11 mouse cellular contexts compared by ENCODE assay signal in the genomic region with DNA sequence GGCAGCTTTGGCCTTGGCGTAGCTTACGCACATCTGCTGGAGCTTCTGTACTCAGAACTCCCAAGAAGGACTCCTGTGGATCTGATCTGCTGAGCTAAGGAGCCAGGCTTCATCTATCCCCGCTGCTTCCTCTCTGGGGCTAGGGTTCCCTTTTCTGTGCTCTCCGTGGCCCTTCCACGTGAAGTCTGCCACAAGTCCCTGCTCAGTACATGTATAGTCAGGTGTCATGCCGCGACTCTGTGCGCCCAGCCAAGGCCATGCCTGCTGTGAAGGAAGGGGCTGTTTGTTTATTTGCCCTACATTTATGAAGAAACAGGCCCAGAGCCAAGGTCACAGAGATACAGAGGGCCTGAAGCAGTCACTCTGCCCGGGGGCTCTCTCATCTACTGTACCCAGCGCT. TPM values are rescaled to one million over a fixed set of nuclear protein-coding genes. Genes with fewer than 3 reads are reported as not detected.
A peak's percentile ranks its signal among the peaks of the same experiment; 100 is the strongest.
DNase-seq lines count a peak whose midpoint lies in the region; ATAC-seq lines count a peak whose summit lies in the region.
"Had no signal": no experiment of that assay in that cellular context is flagged by ENCODE, and none has a peak within 500 bp of the region (broad histone marks: within the 10 kb centered on the region; RNA-seq: fewer than 3 reads in every experiment).

No protein-coding gene starts in this region.

- intact Hi-C loops in heart, postnatal 14 days (cut with DNase I), result loop anchor here (1.0 to 10.0 kb wide), 3 partner anchors 27 to 130 kb away; a partner anchor contains a TSS

- ATAC-seq in heart, embryonic 13.5 days (ENCODE audit: extremely low read depth, insufficient number of reproducible peaks, low FRiP score, low TSS enrichment), result no peak
- ATAC-seq in neural tube, embryonic 12.5 days (ENCODE audit: low FRiP score, low read depth), result no peak
- no peak for ATAC-seq in heart, embryonic 15.5 days (replicated peaks; ENCODE audit: insufficient number of reproducible peaks, insufficient read depth, low FRiP score, low read depth)
- no peak for ATAC-seq in stomach, embryonic 16.5 days (ENCODE audit: insufficient read depth, low FRiP score)
- no peak for ATAC-seq in erythroid progenitor cell, adult 5-6 weeks (replicated peaks; ENCODE audit: low FRiP score, poor library complexity, severe bottlenecking)
- no peak for ATAC-seq in frontal cortex, adult (ENCODE audit: low TSS enrichment)

- no peaks in the 10 kb centered on the region for H3K36me3 ChIP-seq in heart, embryonic 13.5 days
- no peaks in the 10 kb centered on the region for H3K36me3 ChIP-seq in neural tube, embryonic 12.5 days
- H3K36me3 ChIP-seq in heart, embryonic 15.5 days, result no peaks in the 10 kb centered on the region
- H3K36me3 ChIP-seq in stomach, embryonic 16.5 days (ENCODE audit: control insufficient read depth, insufficient read depth, low read length), result no peaks in the 10 kb centered on the region

- H3K4me2 ChIP-seq in heart, embryonic 13.5 days, result peak overlapping the region; percentile 89
- H3K4me2 ChIP-seq in neural tube, embryonic 12.5 days (replicated peaks), result peak overlapping the region; percentile 81; the same call in 1 of the 2 replicates
- H3K4me2 ChIP-seq in heart, embryonic 15.5 days, result no peak overlapping the region
- peak overlapping the region; percentile 75; the same call in 1 of the 2 replicates for H3K4me2 ChIP-seq in stomach, embryonic 16.5 days (ENCODE audit: low read depth, low read length)

- peak overlapping the region; percentile 85; the same call in 1 of the 2 replicates for H3K9ac ChIP-seq in heart, embryonic 13.5 days
- no peak overlapping the region for H3K9ac ChIP-seq in neural tube, embryonic 12.5 days
- peak overlapping the region; percentile 71; the same call in 1 of the 2 replicates for H3K9ac ChIP-seq in heart, embryonic 15.5 days
- peak overlapping the region; percentile 74 for H3K9ac ChIP-seq in stomach, embryonic 16.5 days (ENCODE audit: low read length)

- H3K4me3 ChIP-seq in heart, embryonic 13.5 days, result no peak overlapping the region
- no peak overlapping the region for H3K4me3 ChIP-seq in neural tube, embryonic 12.5 days
- H3K4me3 ChIP-seq in heart, embryonic 15.5 days, result 0 out of 2 replicates have a peak overlapping the region, but pooled peaks have one; percentile 63
- no peak overlapping the region for H3K4me3 ChIP-seq in stomach, embryonic 16.5 days (replicated peaks; ENCODE audit: low read length)

- H3K27ac ChIP-seq in heart, embryonic 13.5 days (replicated peaks), result 0 out of 2 replicates have a peak overlapping the region, but pooled peaks have one; percentile 47
- no peak overlapping the region for H3K27ac ChIP-seq in neural tube, embryonic 12.5 days
- H3K27ac ChIP-seq in heart, embryonic 15.5 days, result peak overlapping the region; percentile 37
- peak overlapping the region; percentile 27; the same call in 1 of the 2 replicates for H3K27ac ChIP-seq in stomach, embryonic 16.5 days (ENCODE audit: low read length)

- WGBS in heart, embryonic 13.5 days, result 50% methylated on average over 10 of the region's 10 CpGs
- WGBS in neural tube, embryonic 12.5 days, result 47% methylated on average over 10 of the region's 10 CpGs
- 48% methylated on average over 10 of the region's 10 CpGs for WGBS in heart, embryonic 15.5 days
- 43% methylated on average over 10 of the region's 10 CpGs for WGBS in stomach, embryonic 16.5 days

- no peak for DNase-seq in heart, postnatal 14 days
- DNase-seq in neural tube, embryonic 10.5 days (ENCODE audit: extremely low spot score, low spot score), result no peak
- DNase-seq: kidney, postnatal 10 days; lung, embryonic 14.5 days; thymus, postnatal 4 days had no signal

- no peaks in the 10 kb centered on the region for H3K9me3 ChIP-seq in heart, embryonic 13.5 days
- H3K9me3 ChIP-seq in neural tube, embryonic 12.5 days, result no peaks in the 10 kb centered on the region
- H3K9me3 ChIP-seq in heart, embryonic 15.5 days (replicated peaks), result no peaks in the 10 kb centered on the region
- H3K9me3 ChIP-seq in stomach, embryonic 16.5 days (replicated peaks; ENCODE audit: control insufficient read depth, low read length), result no peaks in the 10 kb centered on the region

- H3K27me3 ChIP-seq in heart, embryonic 13.5 days (replicated peaks), result peaks cover 31% of the 10 kb centered on the region
- peaks cover 65% of the 10 kb centered on the region for H3K27me3 ChIP-seq in neural tube, embryonic 12.5 days (replicated peaks)
- H3K27me3 ChIP-seq in heart, embryonic 15.5 days, result peaks cover 13% of the 10 kb centered on the region; the same call in 1 of the 2 replicates
- H3K27me3 ChIP-seq in stomach, embryonic 16.5 days (ENCODE audit: control insufficient read depth, insufficient read depth, low read length), result peaks cover 7% of the 10 kb centered on the region

- peaks cover 39% of the 10 kb centered on the region for H3K4me1 ChIP-seq in heart, embryonic 13.5 days
- peaks cover 30% of the 10 kb centered on the region for H3K4me1 ChIP-seq in neural tube, embryonic 12.5 days
- H3K4me1 ChIP-seq in heart, embryonic 15.5 days (replicated peaks), result peaks cover 38% of the 10 kb centered on the region
- H3K4me1 ChIP-seq in stomach, embryonic 16.5 days (ENCODE audit: control insufficient read depth, insufficient read depth, low read length), result peaks cover 25% of the 10 kb centered on the region

RNA-seq across cellular contexts. Expression of a gene that starts 4.5 kb away (rescaled TPM):
- polyA plus RNA-seq in heart, embryonic 13.5 days (2015; fragmentation: Nextera tagmentation; extraction: Ambion mirVana), result 13.3 and 14.7 TPM in 2 replicates
- 10 to 100 TPM; 31.8 to 33.6 TPM for total RNA-seq in heart, postnatal 14 days (2021)
- polyA plus RNA-seq in neural tube, embryonic 12.5 days (2016; fragmentation: Nextera tagmentation; extraction: Ambion mirVana), result 11.3 and 12.9 TPM in 2 replicates
- polyA plus RNA-seq in heart, embryonic 15.5 days (2015; fragmentation: Nextera tagmentation; extraction: Ambion mirVana), result 13.2 and 18.5 TPM in 2 replicates
- polyA plus RNA-seq in stomach, embryonic 16.5 days (2015; fragmentation: Nextera tagmentation; extraction: Ambion mirVana), result 8.3 and 8.8 TPM in 2 replicates
- 12.2 and 14.1 TPM in 2 replicates for total RNA-seq in erythroid progenitor cell, adult 5-6 weeks (2015; ENCODE audit: low replicate concordance)
- 4.4 and 4.6 TPM in 2 replicates for total RNA-seq in erythroid progenitor cell, adult 5-6 weeks (2017; ENCODE audit: low replicate concordance)

RNA-seq across cellular contexts. Expression of a gene that starts 6.8 kb away (rescaled TPM):
- 14.9 and 17.2 TPM in 2 replicates for polyA plus RNA-seq in heart, embryonic 13.5 days (2015; fragmentation: Nextera tagmentation; extraction: Ambion mirVana)
- total RNA-seq in heart, postnatal 14 days (2021), result 10 to 100 TPM; 13.2 to 13.6 TPM
- polyA plus RNA-seq in neural tube, embryonic 12.5 days (2016; fragmentation: Nextera tagmentation; extraction: Ambion mirVana), result 47.1 and 49.8 TPM in 2 replicates
- 15.1 and 18.2 TPM in 2 replicates for polyA plus RNA-seq in heart, embryonic 15.5 days (2015; fragmentation: Nextera tagmentation; extraction: Ambion mirVana)
- polyA plus RNA-seq in stomach, embryonic 16.5 days (2015; fragmentation: Nextera tagmentation; extraction: Ambion mirVana), result 16.9 and 17.4 TPM in 2 replicates
- total RNA-seq in erythroid progenitor cell, adult 5-6 weeks (2015; ENCODE audit: low replicate concordance), result not detected in 2 replicates
- total RNA-seq in erythroid progenitor cell, adult 5-6 weeks (2017; ENCODE audit: low replicate concordance), result 0.13 TPM in 1 of 2 replicates, not detected in the other
